Mouse (Mus musculus): ENCODE data around the gene Frmd4b. TPM values are rescaled to one million over a fixed set of nuclear protein-coding genes. Genes with fewer than 3 reads are reported as not detected.

Gene Frmd4b
- total RNA-seq, 1 experiment from 2014 or later = 6.4 TPM

DNA sequence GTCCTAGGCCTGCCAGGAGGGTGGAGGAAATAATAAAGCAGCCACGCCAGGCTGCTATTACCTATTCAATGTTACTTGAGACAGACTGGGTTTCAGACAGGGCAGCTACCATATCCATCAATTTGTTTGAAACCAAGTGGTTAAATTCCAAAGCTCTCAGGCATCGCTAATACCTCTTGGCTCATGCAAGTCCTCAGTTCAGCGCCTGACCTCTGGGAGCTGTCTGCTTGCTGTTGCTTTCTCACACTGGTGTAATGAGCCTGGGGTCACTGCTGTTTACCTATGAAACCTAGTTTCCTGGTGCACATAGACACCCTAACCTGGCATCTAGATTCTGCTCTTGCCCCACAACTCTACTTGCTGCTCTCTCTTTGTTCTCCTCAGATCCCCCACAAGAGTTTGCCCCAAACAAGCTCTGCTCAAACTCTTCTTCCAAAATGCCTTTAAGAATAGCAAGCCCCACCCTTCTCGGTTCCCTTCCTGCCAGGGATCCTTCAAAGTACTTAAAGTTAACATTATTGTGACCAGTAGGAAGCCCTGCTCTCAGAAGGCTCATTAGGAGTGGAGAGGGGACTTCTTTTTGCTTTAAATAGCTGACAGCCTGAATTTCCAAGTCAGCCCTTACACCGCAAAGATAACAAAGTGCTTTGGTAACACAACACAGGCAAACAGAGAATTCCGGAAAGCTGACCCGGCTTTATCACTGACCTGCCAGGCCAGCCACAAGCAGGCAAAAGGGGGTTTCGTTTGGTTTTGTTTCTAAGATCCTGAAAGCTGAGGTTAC, 267.8 kb downstream of the Frmd4b start:
- no peak for ATAC-seq (ENCODE audit: extremely low read depth, insufficient number of reproducible peaks, low FRiP score, poor library complexity, severe bottlenecking)

GRCm38 (mm10) chr6:97346932-97347331, 270.4 kb downstream of the Frmd4b start:
- ATAC-seq (ENCODE audit: extremely low read depth, insufficient number of reproducible peaks, low FRiP score, poor library complexity, severe bottlenecking) = no peak

DNA sequence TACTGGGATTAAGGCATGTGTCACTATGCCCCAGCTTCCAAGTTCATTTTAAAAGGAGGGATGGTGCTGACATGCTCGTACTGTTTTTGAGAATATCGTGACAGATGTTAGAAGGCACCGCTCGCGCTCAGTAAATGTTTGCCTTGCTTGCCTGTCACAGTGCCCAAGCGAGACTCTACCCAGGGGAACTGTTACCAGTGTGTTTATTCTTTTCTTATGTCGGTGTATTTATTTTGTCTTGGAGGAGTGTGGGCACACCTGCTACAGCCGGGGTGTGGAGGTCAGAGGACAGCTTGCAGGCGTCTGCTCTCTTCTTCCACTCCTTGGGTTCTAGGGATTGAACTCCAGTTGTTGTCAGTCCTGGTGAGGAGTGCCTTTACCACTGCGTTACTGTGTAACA, 270.8 kb downstream of the Frmd4b start:
- ATAC-seq (ENCODE audit: extremely low read depth, insufficient number of reproducible peaks, low FRiP score, poor library complexity, severe bottlenecking) = no peak

- ATAC-seq (ENCODE audit: extremely low read depth, insufficient number of reproducible peaks, low FRiP score, poor library complexity, severe bottlenecking) = no peak
These were observed 271.4 kb downstream of the Frmd4b start for GRCm38 (mm10) chr6:97345921-97346320.

DNA sequence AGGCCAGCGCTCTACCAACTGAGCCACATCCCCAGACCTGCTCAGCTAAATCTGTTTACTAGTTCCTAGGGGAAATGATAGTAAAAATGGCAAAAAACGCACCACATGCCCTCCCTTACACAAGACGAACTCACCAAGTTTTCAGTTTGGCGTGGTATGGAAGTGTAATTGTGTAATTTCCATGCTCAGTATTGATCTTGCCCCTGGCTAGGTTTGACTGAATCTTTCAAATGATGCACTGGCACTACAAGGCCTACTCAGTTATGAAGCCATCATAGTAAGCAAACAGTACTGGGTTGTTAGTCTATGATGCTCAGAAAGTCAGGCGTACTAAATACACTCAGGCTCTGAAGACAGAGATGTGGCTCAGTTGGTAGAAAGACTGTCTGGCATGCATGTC, 275.2 kb downstream of the Frmd4b start:
- ATAC-seq (ENCODE audit: extremely low read depth, insufficient number of reproducible peaks, low FRiP score, poor library complexity, severe bottlenecking) = no peak

DNA sequence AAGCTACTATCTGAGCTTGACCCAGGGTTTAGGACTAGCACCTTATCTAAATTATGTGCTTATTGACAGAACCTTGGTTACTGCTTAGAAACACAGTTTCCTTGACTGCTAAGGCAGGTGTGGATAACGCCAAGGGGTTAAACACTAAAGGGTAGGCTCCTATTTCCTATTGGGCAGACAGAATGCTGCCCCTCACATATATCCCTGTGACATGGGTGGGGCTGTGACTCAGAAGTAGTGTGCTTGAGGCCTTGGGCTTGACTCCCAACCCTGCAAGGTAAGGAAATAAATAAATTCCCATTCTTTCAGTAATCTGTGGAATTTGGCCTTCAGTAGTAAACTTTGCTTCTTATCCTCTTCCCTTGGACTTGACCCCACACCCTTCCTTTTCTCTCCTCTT, 275.7 kb downstream of the Frmd4b start:
- no peak for ATAC-seq (ENCODE audit: extremely low read depth, insufficient number of reproducible peaks, low FRiP score, poor library complexity, severe bottlenecking)

- ATAC-seq (ENCODE audit: extremely low read depth, insufficient number of reproducible peaks, low FRiP score, poor library complexity, severe bottlenecking) = no peak
These were observed 276.2 kb downstream of the Frmd4b start for GRCm38 (mm10) chr6:97341148-97341547.

DNA sequence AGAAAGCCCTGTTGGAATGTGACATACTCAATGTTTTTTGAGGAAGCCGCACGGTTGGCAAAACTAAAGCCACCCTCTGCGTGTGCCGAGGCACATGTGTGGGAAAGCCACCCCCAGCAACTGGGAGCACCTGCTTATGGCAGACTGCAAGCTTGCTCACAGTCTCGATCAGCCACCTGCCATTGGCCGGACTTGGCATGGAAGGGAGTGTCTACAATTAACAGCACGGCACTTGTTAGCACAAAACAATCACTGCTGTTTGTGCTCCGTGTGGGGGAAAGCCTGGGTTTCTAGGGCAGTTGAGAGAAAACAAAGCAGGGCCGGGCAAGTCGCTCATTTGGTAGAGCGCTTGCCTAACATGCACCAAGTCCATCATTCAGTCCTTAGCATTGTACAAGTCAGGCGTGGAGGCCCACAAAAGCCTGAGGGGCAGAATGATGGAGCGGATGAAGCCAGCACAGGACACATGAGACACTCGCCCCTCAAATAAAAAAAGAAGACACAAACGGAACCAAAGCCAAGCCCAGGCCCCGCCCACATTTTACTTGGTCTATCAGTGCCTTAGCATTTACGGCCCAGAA, 277.0 kb downstream of the Frmd4b start:
- no peak for ATAC-seq (ENCODE audit: extremely low read depth, insufficient number of reproducible peaks, low FRiP score, poor library complexity, severe bottlenecking)

GRCm38 (mm10) chr6:97339271-97339681, 278.1 kb downstream of the Frmd4b start:
- no peak for ATAC-seq (ENCODE audit: extremely low read depth, insufficient number of reproducible peaks, low FRiP score, poor library complexity, severe bottlenecking)

DNA sequence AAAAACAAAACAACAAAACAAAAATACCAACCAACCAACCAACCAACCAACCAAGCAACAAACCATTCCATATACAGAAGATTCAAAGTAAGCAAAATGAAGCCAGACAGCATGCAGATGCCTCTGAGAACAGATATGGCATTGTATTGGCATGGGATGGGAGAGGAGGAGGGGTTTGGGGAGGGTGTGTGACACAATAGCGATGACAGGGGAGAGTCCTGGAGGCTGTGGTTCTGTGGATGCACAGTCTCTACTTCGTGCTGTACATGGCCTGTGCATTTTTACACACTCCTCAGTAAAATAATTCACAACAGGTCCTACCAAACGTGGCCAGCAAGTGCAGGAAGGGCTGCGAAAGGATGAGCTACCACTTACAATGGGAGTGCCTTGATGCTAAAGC, 278.5 kb downstream of the Frmd4b start:
- ATAC-seq (ENCODE audit: extremely low read depth, insufficient number of reproducible peaks, low FRiP score, poor library complexity, severe bottlenecking) = no peak

DNA sequence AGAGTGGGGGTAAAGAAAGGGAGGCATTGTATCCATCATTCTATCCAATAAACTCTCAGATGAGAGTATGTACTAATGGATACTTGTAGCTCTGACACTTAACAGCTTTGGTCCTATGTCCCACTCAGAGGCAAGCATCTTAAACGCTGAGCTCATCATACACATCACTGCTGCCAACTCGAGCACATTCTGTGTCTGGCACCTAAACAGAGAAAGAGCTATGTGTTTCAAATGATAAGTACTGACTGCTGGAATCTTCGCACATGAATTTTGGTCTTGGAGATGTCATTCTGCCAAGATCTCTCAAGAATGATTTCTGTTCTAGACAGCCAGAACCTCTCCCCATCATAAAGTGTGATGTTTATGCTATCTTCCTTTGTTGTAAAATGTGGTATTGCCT, 284.0 kb downstream of the Frmd4b start:
- no peak for ATAC-seq (ENCODE audit: extremely low read depth, insufficient number of reproducible peaks, low FRiP score, poor library complexity, severe bottlenecking)

GRCm38 (mm10) chr6:97323951-97324350, 293.4 kb downstream of the Frmd4b start:
- no peak for ATAC-seq (ENCODE audit: extremely low read depth, insufficient number of reproducible peaks, low FRiP score, poor library complexity, severe bottlenecking)

GRCm38 (mm10) chr6:97322126-97322525, 295.2 kb downstream of the Frmd4b start:
- ATAC-seq (ENCODE audit: extremely low read depth, insufficient number of reproducible peaks, low FRiP score, poor library complexity, severe bottlenecking) = no peak

DNA sequence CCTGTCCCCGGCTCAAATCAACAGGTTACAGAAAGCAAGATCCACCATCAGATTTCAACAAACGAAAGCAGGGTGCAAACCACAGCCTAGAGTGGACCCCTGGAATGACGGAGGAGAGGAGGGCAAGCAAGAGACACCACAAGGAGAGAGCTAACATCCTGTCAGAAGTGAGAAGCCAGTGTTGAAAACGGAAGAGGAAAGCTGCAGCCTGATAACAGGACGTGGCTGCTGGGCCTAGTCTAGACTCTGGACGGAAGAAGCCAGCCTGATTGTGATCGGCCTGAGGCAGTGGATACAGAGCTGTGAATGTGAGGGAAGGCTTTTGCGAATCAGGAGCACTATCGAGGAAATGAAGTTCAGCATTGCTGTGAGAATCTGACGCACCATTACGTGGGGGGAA, 296.2 kb downstream of the Frmd4b start:
- ATAC-seq (ENCODE audit: extremely low read depth, insufficient number of reproducible peaks, low FRiP score, poor library complexity, severe bottlenecking) = no peak

DNA sequence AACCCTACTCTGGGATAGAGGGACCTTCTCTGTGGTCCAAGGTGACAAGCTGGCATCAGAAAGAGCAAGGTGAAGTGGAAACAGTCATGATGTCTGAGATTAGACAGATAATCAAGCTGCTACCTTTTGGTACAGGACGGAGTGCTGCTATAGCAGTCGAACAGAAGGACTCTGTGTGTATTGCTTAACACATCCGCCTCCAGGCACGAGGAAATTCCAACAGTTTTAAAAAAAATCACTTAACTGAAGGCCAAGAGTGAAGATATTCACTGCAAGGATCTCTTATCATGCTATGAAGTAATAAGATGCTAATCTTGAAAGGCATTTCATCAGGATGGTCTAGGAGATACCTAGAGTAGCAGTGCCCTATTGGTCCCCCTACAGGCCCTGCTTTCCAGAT, 298.3 kb downstream of the Frmd4b start:
- ATAC-seq (ENCODE audit: extremely low read depth, insufficient number of reproducible peaks, low FRiP score, poor library complexity, severe bottlenecking) = no peak

DNA sequence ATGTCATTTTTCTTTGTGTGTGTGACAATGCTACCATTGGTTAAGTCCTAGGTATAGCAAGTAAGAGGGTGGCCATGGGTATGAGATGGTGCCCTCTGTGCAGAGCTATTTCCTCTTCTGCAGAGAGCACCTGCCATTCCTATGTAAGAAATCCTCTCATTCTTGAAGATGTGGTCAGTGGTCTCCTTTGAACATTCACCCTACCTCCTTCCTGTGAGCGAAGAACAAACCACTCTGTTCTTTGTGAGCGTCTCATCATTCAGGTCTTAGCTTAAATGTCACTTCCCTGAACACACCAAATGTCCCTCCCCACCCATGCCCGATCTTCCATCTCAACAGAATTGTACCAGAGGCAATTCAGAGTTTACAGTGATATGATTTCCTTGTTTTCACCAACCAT, 299.4 kb downstream of the Frmd4b start:
- ATAC-seq (ENCODE audit: extremely low read depth, insufficient number of reproducible peaks, low FRiP score, poor library complexity, severe bottlenecking) = no peak

- ATAC-seq (ENCODE audit: extremely low read depth, insufficient number of reproducible peaks, low FRiP score, poor library complexity, severe bottlenecking) = no peak
These were observed 300.6 kb downstream of the Frmd4b start for GRCm38 (mm10) chr6:97316716-97317115.

GRCm38 (mm10) chr6:97315311-97315710, 302.0 kb downstream of the Frmd4b start:
- ATAC-seq (ENCODE audit: extremely low read depth, insufficient number of reproducible peaks, low FRiP score, poor library complexity, severe bottlenecking) = no peak

GRCm38 (mm10) chr6:97312545-97312939, 304.8 kb downstream of the Frmd4b start:
- ATAC-seq (ENCODE audit: extremely low read depth, insufficient number of reproducible peaks, low FRiP score, poor library complexity, severe bottlenecking) = no peak

GRCm38 (mm10) chr6:97311599-97312544, 305.5 kb downstream of the Frmd4b start:
- no peak for ATAC-seq (ENCODE audit: extremely low read depth, insufficient number of reproducible peaks, low FRiP score, poor library complexity, severe bottlenecking)
